Mouse (Mus musculus): Measurements from ENCODE around the gene Zmiz2.
"Not testable (repeated sequence)": the region's sequence is repeated elsewhere in the genome, so short reads cannot be mapped to it uniquely, and the experiment has no call there.

Zmiz2 gene

DNA sequence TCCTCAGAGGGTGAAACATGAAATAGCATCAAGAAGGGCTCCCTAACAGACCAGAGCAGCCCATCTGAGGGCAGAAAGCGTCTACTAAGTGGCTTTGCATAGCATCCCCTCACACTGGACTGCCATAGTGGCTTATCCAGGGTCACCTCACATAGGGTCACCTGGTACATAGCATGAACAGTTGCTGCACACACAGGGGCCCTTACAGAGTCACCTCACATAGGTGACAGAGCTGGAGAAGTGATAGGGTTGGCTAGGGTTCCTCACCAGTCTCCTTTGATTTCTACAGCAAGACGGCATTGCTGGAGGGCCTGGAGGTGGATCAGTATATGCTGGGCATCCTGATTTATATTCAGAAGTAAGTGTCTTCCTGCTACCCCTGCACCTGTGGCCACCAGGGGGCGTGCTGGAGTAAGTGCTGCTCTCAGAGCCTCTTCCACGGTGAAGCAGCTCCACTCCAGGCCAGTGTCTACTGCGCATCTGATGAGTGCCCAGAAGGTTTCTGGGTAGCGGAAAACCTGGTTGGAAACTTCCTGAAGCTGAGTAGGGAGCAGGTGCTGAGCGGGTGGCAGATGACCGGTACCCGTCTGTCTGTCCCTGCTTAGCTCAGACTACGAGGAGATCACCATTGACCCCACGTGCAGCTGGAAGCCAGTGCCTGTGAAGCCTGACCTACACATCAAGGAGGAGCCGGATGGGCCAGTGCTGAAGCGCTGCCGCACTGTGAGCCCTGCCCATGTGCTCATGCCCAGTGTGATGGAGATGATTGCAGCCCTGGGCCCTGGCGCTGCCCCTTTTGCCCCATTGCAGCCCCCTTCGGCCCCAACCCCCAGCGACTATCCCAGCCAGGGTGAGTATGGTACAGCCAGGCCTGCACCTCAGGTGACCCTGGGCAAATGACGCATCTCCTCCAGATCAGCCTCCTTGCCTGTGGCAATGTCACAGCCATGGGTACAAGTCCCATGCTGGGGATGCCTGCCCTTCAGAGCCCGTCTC is 13.9 kb downstream of the Zmiz2 start:
- DNase-seq, result peak; percentile 77

DNA sequence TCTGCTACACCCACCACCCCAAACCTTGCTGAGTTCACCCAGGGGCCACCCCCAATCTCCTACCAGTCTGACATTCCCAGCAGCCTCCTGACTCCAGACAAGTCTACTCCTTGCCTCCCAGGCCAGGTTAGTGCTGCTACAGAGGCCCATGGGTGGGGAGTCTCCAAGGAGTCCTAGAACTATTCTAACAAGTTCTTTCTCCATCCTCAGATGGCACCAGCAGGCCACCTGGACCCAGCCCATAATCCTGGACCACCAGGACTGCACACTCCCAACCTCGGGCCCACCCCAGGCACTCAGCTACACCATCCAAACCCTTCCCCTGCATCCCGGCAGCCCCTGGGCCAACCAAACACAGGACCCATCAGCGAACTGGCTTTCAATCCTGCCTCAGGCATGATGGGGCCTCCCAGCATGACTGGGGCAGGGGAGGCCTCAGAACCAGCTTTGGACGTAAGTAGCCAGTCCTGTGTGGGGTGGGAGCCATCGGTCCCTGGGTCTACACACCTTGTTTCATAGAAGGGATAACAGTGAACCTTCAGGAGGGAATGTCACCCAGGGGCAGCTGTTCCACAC is 15.0 kb downstream of the Zmiz2 start:
- no peak for DNase-seq

DNA sequence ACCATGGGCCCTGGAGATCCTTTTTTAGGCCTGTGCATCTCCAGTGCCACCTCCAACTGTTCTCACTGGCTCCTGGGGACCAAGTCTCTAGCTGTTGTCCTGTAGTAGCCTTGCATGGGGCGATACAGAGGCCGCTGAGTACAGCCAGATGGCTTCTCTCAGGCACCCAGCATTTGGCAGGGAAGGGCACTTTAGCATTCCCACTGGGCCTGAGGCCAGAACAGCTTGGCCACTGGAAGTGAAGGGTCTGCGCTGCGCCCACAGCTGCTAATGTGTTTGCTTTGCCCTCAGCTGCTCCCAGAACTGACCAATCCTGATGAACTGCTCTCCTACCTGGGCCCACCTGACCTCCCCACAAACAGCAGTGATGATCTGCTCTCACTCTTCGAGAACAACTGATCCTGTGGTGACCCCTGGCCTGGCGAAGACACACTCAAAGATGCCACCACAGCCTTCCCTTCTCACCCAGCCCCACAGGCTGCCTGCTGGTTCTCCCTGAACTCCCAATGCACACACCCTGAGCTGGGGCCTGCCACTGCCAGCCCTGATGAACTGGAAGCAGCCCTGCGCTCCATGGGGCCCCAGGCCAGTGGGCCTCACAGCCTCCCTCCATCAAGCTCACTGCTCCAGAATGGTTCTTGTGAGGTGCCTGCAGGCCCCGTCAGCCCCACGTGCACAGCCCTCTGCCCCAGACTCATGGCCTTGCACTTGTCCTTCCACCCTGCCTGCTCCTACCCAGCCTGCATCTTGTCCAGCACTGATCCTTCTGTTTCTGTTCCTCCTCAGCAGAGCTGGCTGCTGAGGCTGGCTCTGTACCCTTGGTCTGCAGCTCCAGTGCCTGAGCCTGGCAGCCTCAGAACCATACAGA is 16.1 kb downstream of the Zmiz2 start:
- no peak for DNase-seq

DNA sequence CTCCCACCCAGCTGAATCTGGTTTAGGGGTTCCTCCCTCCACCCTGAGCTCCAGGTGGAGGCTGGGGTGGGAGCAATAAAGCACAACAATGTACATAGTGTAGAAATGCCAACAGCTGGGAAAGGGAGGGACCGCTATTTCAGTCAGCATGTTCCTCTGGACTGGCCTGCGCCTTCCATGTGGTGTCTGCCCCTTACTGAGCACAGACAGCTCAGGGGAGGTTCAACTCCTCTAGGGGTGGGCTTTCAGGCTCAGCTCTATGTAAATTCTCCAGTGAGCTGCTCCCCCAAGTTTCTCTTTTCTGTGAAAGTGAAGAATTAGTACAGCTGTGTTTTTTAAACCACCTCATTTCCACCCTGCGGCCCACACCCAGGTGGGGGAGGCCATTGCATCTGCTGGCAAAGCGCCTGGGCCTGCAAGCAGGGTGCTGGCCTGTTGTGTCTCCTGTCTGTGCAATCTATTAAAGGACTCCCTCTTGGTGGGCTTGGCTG is 16.8 kb downstream of the Zmiz2 start:
- DNase-seq, result no peak

DNA sequence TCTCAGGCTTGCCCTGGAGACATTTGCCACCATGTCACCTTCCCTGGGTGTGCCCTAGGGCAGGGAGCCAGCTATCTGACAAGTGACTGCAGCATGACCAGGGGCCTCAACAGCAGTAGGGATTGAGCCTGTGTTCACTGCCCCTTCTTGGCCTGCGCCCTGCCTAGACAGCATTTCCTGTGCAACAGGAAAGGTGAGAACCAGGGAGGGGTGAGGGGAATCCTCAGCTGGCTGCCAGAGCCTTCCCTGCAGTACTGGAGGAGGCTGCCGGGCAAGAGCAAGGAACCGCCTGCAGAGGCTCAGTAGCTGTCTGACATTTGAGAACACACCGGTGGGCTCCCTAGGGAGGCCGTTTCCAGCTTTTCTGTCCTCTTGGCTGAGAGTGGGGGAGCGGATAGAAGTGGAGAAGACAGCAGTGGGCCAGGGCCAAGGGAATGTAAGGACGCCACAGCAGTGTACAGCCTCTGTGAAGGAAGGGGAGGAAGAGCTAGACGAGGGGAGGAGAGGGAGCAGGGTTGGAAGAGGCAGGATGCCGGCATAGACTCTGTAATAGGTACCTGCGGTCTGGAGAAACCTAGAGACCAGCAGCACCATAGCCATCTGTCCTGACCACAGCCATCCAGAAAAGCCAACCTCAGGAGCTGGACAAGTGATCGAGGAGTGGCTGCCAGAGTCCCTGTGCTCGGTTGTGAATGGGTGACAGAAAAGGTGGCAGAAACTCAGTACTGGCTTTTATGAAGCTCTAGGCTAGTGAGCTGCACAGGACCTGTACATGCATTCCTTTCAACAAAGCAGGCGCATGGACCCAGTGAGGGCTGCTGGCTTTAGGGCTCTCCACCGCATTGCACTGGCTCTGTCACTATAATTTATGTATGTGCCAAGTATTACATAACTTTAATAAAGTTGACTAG is 17.6 kb downstream of the Zmiz2 start:
- DNase-seq, result peak; percentile 42

DNA sequence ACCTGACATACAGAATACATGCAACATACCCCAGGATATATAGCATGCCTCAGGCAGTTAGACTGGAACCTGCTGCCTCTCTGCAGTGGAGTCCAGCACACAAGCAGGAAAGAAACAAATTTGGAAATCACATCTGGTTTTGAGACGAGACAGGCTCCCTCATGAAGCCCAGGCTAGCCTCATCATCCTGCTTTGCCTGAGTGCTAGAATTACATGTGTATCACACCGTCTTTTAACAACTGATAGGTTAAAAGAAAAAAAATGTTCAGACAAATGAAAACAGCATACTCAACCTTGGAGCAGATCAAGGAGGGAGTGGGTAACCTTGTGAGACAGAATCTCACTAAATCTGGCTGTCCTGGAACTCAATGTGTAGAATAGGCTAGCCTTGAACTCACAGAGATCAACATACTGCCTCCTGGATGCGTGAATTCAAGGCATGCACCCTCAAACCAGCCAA is 18.3 kb downstream of the Zmiz2 start:
- DNase-seq, result no peak

DNA sequence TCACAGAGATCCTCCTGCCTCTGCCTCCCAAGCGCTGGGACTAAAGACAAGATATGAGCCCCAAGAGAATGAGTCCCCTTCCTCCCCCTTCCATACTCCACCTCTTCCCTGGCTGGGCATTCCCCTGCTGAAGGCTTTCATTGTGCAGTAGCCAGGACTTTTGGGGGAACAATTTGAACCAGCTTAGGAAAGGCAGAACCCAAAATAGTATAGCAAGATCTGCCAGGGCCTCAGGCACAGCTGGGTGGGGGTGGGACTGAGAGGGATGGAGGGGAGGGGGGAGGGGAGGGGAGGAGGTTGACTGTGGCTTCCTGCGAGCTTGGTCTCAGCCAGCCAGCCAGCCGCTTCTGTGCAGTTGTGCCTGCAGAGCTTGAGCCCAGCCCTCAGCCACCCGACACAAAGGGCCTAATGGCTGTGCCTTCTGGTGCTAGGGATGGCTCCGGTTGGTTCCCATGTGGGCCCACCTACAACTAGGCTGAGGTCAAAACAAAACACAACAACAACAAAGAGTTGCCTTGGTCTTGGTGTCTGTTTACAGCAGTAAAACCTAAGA is 21.3 kb downstream of the Zmiz2 start:
- DNase-seq, result no peak

DNA sequence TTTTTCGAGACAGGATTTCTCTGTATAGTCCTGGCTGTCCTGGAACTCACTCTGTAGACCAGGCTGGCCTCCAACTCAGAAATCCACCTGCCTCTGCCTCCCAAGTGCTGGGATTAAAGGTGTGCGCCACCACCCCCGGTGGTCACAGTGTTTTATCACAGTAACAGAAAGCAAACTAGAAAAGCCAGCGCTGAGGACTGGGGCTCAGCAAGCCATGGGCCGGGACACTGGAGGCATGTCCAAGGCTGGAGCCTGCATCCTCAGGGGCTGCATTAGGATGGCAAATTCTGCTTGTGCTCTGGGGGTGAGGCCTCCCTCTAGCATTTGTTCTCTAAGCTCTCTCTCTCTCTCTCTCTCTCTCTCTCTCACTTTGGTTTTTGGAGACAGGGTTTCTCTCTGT is 21.9 kb downstream of the Zmiz2 start:
- not testable (repeated sequence) for DNase-seq

DNA sequence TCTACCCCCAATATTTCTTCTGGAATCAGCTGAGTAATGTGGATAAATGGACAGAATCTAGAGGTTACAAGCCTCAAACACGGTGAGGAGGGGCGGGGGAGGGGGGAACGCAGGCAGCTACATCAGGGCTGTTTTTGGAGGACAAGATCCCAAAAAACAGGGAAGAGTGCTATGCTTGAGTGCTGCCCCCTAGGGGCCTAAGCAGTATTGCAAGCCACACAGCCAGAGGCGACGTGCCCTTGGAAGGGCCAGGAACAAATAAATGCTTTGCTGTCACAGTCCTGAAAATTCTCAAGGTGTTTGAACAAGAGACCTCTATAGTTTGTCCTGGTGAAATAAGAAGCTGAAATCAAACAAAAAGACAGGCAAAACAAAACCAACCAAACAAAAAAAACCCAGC is 22.8 kb downstream of the Zmiz2 start:
- DNase-seq, result peak; percentile 89

DNA sequence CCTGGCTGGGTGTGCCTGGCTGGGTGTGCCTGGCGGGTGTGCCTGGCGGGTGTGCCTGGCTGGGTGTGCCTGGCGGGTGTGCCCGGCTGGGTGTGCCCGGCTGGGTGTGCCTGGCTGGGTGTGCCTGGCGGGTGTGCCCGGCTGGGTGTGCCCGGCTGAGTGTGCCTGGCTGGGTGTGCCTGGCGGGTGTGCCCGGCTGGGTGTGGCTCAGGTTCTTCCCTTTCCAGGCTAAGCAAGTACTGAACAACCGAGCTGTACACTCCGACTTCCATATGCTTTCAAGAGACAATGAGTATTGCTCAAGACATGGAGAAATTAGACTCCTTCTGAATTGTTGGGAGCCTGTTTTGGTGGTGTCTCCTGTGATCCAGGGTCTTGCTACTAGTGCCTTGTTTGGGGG is 24.4 kb downstream of the Zmiz2 start:
- no peak for DNase-seq

DNA sequence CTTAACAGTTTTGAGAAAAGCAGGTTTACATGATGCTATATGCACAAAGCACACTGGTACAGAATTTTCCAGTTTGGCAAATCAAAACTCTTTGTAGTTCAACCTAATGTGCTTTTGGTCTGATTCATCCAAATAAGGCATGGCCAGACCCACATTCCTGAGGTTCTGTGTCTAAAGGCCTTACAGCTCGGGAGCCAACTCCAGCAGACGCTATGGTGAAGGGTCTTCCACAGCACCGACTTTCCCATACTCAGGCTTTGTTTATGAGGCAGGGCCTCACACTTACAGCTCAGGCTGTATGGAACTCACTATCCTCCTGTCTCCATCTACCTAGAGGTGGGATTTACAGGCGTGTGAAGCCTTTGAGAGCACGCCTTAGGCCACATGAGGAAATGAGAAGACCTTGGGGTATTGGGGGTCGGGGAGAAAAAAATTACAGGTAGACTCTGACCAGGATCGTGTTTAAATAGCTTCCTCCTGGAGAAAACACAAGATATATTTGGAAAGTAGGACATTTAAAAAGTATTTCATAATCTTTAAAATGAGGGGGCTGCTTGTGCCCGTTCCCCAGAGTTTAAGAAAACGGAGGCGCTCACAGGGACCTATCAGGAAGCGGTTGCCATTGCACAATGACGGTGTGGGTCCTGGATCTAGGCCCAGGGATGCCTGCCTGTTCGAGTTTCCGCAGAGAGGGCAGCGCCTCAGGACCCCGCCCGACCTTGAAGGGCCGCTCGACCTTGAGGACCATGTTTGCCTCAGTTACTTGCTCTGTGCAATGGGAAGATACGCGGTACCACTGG is 26.1 kb downstream of the Zmiz2 start, which contains the start of gene Ppia:
TSS of gene Ppia (plus strand) at position 693 of the 800 bp plus-strand sequence.
- DNase-seq, result no peak

DNA sequence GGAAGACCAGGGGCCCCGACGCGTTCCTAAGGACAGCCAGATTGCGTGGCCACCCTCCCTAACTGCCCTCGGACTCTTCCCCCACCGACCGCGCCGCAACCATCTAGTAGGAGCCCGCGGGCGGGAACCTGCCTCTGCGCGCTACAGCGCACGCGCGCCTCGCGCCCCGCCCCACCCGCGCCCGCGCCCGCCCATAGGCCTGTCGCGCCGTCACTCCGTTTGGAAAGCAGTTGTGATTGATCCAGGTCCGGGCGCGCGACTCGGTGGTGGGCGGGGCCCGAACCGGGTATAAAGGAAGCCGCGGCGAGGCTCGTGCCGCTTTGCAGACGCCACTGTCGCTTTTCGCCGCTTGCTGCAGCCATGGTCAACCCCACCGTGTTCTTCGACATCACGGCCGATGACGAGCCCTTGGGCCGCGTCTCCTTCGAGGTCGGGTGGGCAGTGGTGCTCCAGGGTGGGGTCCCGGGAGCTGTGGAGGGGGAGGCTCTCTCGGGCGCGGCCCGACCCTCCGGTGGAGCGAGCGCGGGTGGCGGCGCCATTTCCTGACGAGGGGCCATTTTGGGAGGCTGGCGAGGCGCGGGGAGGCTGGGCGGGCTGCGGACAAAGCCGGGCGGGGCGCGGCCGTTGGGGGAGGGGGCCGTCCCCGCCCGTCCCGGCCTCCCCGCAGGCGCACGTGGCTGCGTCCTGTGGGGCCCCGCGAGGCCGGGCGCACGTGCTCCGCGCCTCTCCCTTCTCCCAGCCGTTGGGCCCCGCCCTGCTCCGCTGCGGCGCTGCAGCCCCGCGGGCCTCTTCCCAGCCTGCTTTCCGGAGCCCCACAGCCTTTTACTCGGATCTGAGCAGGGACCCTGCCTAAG is 26.9 kb downstream of the Zmiz2 start:
- DNase-seq, result peak; percentile 97

DNA sequence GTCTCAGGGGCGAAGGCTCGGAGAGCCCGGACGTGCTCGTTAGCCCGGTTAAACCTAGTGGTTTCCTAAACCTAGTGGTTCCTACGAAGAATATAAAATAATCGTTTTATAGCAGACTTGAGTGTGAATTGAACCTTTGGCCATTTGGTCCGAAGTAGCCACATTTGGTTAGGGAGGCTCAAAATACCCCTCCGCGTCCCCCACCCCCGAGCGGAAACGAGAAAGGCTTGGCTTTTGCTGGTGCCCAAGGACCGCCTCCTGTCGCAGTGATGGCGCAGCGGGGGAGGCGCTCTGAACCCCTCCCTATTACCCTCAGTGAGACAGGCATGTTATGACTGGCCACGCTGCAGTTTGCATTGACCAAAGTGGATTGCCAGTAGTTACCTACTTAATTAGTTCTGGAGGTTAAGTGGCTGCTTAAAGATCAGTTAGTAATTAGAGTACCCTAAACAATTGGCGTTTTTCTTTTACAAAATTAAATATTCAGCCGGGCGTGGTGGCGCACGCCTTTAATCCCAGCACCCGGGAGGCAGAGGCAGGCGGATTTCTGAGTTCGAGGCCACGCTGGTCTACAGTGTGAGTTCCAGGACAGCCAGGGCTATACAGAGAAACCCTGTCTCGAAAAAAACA is 27.6 kb downstream of the Zmiz2 start:
- peak; percentile 79 for DNase-seq

DNA sequence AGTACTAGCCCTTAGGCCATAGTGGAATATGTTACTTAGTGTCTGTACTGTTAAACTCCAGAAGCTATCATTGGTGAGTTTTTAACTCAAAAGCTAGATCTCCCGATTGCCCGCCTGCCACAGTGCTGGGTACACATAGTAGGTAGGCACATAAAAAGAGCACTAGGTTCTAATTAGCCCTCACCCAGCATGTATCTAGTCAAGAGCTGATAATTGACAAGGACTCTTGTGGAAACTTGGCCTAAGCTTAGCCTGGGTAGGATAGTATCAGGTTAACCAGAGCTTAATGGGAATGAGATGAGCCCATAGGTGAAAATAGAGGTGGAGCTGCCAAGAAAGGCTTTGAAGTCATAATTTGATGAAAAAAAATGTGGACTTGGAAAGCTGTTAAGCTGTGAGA is 28.2 kb downstream of the Zmiz2 start:
- no peak for DNase-seq

DNA sequence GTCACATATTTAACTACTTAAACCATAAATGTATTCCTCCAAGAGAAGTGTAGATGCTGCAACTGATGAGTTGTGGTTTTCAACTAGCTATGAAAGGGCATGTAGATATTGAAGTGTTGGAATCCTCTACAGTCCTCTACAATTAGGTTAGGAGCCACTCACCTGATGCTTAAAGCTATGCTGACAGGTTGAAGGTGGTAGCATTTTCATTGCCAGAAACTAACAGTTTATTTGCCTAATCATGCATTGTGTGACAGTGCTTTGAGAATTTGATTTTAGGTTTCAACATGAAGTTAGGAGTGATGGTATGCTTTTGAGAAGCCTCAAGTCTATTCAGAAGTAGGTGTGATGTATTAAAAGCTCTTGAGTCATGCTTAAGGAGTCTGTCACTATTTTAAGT is 28.6 kb downstream of the Zmiz2 start:
- DNase-seq, result no peak

DNA sequence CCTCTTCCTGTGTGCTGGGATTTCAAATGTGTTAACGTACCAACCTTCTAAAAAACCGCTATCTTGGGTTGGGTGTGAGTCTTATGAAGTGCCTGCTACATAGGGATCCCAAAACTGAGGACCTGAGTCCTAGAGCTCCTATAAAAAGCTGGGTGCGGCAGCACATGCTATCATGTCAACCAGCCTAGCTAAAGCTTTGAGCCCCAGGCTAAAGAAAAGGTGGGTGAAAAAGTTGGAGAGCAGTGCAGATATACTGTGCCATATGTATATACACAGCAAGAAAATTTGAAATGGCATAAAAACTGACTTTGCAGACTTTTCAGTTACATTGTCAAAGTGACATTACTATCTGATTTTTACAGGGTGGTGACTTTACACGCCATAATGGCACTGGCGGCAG is 29.9 kb downstream of the Zmiz2 start:
- no peak for DNase-seq

DNA sequence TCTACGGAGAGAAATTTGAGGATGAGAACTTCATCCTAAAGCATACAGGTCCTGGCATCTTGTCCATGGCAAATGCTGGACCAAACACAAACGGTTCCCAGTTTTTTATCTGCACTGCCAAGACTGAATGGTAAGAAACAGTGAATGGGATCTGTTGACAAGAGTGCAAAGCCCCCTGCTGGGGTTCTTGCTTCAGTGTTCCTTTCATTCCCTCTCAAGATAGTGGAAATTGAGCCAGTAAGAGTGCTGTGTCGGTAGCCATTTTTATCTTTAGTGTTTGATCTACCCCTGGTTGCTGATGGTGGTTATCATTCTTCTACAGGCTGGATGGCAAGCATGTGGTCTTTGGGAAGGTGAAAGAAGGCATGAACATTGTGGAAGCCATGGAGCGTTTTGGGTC is 30.3 kb downstream of the Zmiz2 start:
- DNase-seq, result not testable (repeated sequence)

DNA sequence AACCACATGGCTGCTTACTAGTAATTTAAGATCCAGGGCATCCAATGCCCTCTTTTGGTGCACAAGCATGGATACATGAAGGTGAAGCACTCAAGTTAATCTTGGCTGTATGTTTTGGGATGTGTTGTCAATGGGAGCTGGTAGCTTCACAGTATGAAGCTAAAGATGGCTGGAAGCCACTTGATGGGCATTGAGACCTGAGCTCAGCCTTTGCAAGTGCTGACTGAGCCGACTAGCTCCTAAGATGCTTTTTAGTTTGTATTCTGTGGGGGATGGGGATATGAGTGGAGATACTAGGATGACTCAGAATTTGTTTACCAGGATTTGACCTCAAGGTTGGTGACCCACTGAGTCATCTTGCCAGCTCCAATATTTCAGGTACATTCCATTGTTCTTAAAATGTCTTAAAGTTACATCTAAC is 31.4 kb downstream of the Zmiz2 start:
- no peak for DNase-seq

DNA sequence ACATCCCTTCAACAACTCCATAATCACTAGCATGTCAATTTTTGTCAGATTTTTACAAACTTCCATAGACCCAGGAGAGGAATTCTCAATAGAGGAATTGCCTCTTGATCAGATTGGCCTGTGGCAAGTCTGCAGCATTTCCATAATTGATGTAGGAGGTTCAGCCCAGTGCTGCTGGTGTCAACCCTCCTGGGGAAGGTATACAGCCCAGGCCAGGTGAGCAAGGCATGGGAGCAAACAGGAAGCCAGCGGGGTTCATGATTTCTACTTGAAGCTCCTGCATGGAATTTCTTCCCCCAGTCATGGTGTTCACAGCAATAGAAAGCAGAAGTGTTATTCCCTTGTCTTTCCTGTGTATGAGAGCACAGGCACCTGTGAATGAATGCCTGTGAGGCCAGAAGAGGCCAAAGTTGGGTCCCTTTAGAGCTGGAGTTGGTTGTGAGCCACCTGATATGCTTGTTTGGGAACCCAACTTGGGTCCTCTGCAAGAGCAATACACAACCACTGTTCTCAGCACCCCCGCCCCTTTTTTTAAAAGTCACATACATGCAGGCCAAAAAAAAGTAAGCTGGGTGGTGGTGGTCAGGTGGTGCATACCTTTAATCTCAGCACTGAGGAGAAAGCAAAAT is 32.0 kb downstream of the Zmiz2 start:
- DNase-seq, result no peak
